Mouse (Mus musculus): ENCODE measurements around the gene 4933428G20Rik.

4933428G20Rik gene

DNA sequence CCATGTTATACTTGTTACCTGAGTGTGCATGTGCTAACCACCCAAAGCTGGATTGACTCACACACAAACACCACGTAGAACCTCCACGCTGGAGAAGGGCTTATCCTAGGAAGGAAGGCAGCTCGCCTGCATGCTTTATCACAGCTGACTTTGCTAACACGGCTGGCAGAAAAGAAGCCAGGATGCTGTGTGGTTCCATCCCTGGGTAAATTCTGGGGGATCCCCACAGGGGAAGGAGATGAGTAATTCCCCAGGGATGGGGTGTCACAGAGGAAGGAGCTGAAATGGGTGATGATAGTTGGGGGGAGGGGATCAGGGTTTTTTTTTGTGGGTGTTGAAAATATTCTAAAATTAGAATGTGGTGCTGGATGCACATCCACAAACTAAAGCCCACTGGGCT, 5.6 kb upstream of the 4933428G20Rik start:
- DNase-seq (ENCODE audit: low spot score in 2 of 2), result no peak

DNA sequence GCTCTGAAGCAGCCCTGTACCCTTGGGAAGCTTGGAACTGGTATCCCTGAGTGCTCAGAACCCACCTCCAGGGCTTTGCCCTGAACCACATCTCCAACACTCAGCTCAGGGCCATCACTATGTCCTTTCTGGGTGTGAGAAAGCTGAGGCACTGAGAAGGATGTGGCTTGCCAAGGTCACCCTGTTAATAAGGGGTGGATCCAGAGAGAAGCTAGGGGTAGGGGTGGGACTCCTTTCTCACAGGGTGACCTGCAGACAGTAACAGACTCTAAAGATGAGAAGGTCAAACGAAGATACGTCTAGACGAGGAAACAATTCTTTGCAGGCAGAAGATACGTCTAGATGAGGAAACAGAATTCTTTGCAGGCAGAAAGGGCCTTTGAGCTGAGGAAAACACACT, 2.7 kb upstream of the 4933428G20Rik start:
- no peak for DNase-seq (ENCODE audit: low spot score in 2 of 2)

GRCm38 (mm10) chr11:97502383-97502782, 2.2 kb upstream of the 4933428G20Rik start:
- DNase-seq (ENCODE audit: low spot score in 2 of 2), result peak; percentile 59 to 68

GRCm38 (mm10) chr11:97500720-97501448, 744 bp upstream of the 4933428G20Rik start:
- DNase-seq (ENCODE audit: low spot score in 2 of 2), result no peak

GRCm38 (mm10) chr11:97497543-97497942, 2.6 kb downstream of the 4933428G20Rik start:
- DNase-seq (ENCODE audit: low spot score in 2 of 2), result no peak

GRCm38 (mm10) chr11:97492836-97493235, 7.3 kb downstream of the 4933428G20Rik start:
- DNase-seq (ENCODE audit: low spot score in 2 of 2), result no peak

- no peak for DNase-seq (ENCODE audit: low spot score in 2 of 2)
Observed at GRCm38 (mm10) chr11:97491640-97492039, 8.5 kb downstream of the 4933428G20Rik start.

DNA sequence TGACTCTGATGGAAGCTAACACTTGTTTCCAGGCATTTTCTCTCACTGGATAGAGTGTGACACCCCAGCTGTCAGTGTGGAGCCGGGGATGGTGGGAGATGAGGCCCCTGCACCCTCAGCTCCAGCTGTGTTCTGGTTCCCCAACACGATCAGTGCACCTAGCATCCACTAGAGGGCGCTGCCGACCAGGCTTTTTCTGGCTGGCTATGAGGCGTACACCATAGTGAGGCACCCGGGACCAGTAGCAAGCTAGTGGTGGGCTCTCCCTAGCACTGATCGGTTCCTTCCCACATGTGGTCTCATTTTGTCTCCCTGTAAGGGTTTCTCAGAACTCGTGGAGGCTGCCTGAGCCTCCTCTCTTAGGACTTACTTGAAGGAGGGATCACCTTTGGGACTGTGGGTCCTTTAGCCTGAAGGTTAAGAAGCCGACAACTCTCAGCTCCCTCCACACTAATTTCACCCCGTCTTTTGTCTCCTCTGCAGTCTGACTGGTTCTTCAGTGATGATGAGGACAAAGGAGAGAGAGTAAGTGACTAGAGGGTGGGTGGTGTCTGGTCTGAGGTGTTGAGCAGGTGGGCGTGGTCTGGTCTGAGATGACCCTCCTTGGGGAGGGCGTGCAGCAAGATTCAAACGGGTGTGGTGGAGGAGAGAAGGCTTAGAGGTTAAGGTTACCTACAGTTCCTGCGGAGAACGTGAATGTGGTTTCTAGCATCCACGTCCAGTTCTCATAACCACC, 10.4 kb downstream of the 4933428G20Rik start:
- DNase-seq (ENCODE audit: low spot score in 2 of 2), result peak; percentile 84 to 85

- DNase-seq (ENCODE audit: low spot score in 2 of 2), result no peak
Observed at GRCm38 (mm10) chr11:97487656-97488055, 12.5 kb downstream of the 4933428G20Rik start.

DNA sequence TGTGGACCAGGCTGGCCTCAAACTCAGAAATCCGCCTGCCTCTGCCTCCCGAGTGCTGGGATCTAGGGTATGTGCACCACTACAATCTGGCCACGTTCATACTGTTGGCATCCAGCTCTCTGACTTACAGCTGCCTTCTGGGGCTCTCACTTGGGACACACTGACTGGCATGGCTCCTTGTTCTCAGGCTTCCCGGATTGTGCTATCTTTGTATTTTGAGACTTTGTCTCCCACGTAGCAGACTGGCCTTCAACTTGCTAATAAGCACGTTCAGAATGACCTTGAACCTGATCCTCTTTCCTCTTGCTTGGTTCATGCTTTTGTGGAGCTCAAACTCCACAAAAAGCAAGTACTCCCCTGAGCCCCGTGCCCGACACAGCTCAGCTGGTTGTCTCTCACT, 14.5 kb downstream of the 4933428G20Rik start:
- no peak for DNase-seq (ENCODE audit: low spot score in 2 of 2)

- no peak for DNase-seq (ENCODE audit: low spot score in 2 of 2)
Observed at GRCm38 (mm10) chr11:97479824-97480223, 20.3 kb downstream of the 4933428G20Rik start.

GRCm38 (mm10) chr11:97479085-97479484, 21.1 kb downstream of the 4933428G20Rik start:
- DNase-seq (ENCODE audit: low spot score in 2 of 2), result no peak

GRCm38 (mm10) chr11:97478345-97478744, 21.8 kb downstream of the 4933428G20Rik start:
- DNase-seq (ENCODE audit: low spot score in 2 of 2), result no peak

DNA sequence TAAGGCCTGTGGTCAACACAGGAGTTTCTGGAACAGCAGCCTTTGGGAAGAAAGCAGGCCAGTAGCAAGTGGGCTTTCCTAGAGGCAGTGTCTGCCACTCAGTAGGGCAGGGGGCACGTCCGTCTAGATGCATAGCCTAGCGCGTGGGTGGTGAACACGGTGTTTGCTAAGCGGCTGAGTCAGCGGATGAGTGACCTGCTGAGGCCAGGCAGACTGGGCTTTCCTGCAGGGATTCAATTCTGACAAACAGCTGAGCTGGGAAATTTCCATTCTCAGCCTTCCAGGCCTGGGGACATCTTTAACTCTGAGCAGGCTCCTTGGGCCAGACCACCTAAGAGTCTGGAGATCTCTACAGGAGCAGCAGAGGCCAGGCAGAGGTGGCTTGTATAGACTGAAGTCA, 22.7 kb downstream of the 4933428G20Rik start:
- DNase-seq (ENCODE audit: low spot score in 2 of 2), result peak in 1 of 2 experiments; percentile 42

GRCm38 (mm10) chr11:97476334-97477095, 23.6 kb downstream of the 4933428G20Rik start:
- peak; percentile 80 to 82 for DNase-seq (ENCODE audit: low spot score in 2 of 2)

DNA sequence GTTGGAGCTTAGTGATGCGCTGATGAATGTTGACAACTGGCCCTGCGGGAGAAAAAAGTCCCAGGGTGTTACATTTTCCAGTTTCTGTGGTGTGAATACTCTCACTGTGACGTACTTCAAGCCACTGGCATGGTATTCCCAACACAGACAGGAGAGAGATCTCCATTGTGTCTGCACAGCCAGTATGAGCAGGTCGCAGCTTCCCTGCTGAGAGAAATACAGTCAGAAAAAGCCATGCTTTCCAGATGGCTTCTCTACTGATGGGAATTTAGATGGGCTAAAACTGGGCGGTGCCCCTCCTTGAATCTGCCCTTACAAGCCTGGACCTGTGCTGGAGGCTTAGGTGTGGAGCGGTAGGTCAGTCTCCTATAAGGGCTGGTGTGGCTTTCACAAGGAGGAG, 28.9 kb downstream of the 4933428G20Rik start:
- DNase-seq (ENCODE audit: low spot score in 2 of 2), result no peak

DNA sequence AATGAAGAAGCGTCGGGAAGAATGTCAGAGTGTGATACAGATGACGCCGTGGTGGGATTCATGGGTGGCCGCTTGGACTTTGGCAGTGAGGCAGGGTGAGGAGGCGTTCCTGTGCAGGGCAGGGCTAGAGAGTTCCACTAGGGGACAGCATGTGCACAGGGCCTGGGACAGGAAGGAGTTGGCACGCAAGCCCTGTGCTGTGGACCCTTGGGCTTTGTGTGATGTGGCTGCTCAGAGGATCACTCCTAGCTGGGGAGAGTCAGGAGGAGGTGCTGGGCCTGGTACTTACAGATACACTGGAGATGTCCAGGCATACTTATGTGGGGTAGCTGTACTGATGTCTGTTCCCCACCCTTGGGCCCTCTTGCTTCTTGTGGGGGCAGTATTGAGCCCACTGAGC, 30.3 kb downstream of the 4933428G20Rik start:
- DNase-seq (ENCODE audit: low spot score in 2 of 2), result no peak

GRCm38 (mm10) chr11:97468639-97469287, 31.4 kb downstream of the 4933428G20Rik start:
- peak; percentile 85 to 90 for DNase-seq (ENCODE audit: low spot score in 2 of 2)

DNA sequence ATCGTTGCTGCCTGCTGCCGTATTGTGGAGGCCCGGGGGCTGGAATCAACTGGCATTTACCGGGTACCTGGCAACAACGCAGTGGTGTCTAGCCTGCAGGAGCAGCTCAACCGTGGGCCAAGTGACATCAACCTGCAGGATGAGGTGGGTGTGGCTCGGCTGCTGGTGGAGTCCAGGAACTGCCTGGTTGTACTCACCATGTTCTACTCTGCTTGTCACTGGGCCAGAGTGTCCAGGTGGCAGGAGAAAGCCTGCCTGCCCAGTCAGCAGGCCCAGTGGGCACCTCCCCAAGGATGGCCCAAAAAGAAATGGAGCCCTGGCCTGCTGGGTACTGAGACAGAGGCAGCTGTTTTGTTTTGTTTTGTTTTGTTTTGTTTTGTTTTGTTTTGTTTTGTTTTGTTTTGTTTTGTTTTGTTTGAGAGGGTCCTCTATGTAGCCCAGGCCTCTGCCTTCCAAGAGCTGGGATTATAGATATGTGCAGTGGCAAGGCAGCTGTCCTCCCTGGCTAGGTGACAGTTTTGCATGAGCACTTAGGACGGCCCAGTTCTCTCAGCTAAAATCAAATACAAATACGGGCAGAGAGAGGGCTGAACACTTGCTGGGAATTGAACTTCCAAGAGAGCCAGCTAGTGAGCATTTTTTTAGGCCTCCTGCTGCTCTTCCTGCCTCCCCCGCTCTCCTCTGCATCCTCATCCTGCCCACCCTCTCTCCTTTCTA, 33.5 kb downstream of the 4933428G20Rik start:
- no peak for DNase-seq (ENCODE audit: low spot score in 2 of 2)

DNA sequence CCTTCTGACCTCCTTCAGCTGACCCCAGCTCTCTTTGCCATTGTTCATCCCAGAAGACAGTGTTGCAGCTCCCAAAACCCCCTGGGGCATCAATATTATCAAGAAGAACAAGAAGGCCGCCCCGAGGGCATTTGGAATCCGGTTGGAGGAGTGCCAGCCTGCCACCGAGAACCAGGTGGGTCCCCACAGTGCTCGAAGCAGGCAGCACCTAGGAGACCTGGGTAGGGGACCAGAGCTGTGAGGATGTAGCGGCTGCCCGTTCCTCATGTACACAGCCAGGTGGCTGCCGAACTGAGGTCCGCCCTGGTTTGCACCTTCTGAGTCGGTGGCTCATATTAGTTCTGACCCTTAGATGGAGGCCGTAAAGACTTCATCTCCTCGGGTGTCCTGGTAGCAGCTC, 34.2 kb downstream of the 4933428G20Rik start:
- no peak for DNase-seq (ENCODE audit: low spot score in 2 of 2)

DNA sequence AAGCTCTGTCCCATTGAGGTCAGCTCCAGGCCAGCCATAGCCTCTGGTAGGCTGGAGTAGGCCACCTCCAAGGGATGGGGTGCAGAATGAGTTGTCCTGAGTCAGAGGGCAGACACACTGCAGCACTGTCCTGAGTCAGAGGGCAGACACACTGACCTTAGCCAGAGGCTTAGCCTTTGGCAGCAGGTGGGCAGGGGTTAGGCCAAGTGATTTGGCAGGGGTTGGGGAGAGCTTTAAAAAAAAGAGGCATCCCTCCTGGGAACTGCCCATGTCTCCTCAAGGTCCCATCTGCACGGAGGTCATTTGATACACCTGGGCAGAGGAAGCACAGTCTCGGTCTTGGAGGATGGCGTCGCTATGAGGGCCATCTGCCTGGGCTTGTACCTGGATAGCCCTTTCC, 36.1 kb downstream of the 4933428G20Rik start:
- DNase-seq (ENCODE audit: low spot score in 2 of 2), result no peak

Data from right cerebral cortex, adult 2 months (tissue).